Mouse (Mus musculus): ENCODE results near the gene Ssbp2. TPM values are rescaled to one million over a fixed set of nuclear protein-coding genes. Genes with fewer than 3 reads are reported as not detected.

The Ssbp2 gene
- polyA plus RNA-seq, 1 experiment from 2014 or later = 97.9 TPM

Small RNAs within 50 kb of the gene (microRNA-seq; reads per million reads assigned to microRNA genes)
- not detected for gene Gm27656

Other genes starting within 250 kb of the Ssbp2 start
- 14.0 and 15.8 TPM in 2 replicates for gene Atg10, start 236.3 kb upstream of the Ssbp2 start, polyA plus RNA-seq (2015; fragmentation: Nextera tagmentation; extraction: Ambion mirVana)